Mouse (Mus musculus): ENCODE results near the gene Gm49387. TPM values are rescaled to one million over a fixed set of nuclear protein-coding genes. Genes with fewer than 3 reads are reported as not detected.

Gene Gm49387
- total and polyA plus RNA-seq, 3 experiments: not detected

GRCm38 (mm10) chr14:31644931-31645547 lies 4.4 kb upstream of the Gm49387 start:
- H3K36me3 ChIP-seq (replicated peaks): peaks cover 6% of the 10 kb centered on the region
- DNase-seq (ENCODE audit: low spot score) (no peak), ATAC-seq (ENCODE audit: extremely low read depth, insufficient number of reproducible peaks, low FRiP score, poor library complexity, severe bottlenecking) (no peak)
- H3K27me3 ChIP-seq (ENCODE audit: insufficient read depth, low read length): no peaks in the 10 kb centered on the region
- H3K9me3 ChIP-seq (replicated peaks): no peaks in the 10 kb centered on the region
- no peak overlapping the region for H3K4me3 ChIP-seq (ENCODE audit: low read depth, low read length)
- peak; percentile 29; the same call in 1 of the 2 replicates for TF ChIP-seq CTCF (IDR thresholded peaks at IDR 0.05; ENCODE audit: low read depth, low read length)
- no peak for TF ChIP-seq TAL1 (conservative IDR thresholded peaks at IDR 0.05; ENCODE audit: low read depth, low read length)
- peaks cover 27% of the 10 kb centered on the region for H3K4me1 ChIP-seq (ENCODE audit: insufficient read depth, low read depth, low read length)

GRCm38 (mm10) chr14:31644183-31644830 lies 3.6 kb upstream of the Gm49387 start:
- TF ChIP-seq GATA2 (IDR thresholded peaks at IDR 0.05; ENCODE audit: borderline replicate concordance, low read depth, low read length) (no peak), GATA1 (IDR thresholded peaks at IDR 0.05; ENCODE audit: borderline replicate concordance, low read length) (no peak), POLR2AphosphoS5 (IDR thresholded peaks at IDR 0.05; ENCODE audit: insufficient replicate concordance, low read depth, low read length) (no peak), CTCF (IDR thresholded peaks at IDR 0.05; ENCODE audit: low read depth, low read length) (no peak), TAL1 (conservative IDR thresholded peaks at IDR 0.05; ENCODE audit: low read depth, low read length) (no peak)
- H3K4me1 ChIP-seq (ENCODE audit: insufficient read depth, low read depth, low read length): peaks cover 31% of the 10 kb centered on the region
- ATAC-seq (ENCODE audit: extremely low read depth, insufficient number of reproducible peaks, low FRiP score, poor library complexity, severe bottlenecking) (no peak), DNase-seq (ENCODE audit: low spot score) (no peak)
- no peaks in the 10 kb centered on the region for H3K27me3 ChIP-seq (ENCODE audit: insufficient read depth, low read length)
- H3K36me3 ChIP-seq (replicated peaks): peaks cover 6% of the 10 kb centered on the region
- H3K9me3 ChIP-seq (replicated peaks): no peaks in the 10 kb centered on the region
- H3K4me3 ChIP-seq (ENCODE audit: low read depth, low read length): no peak overlapping the region

DNA sequence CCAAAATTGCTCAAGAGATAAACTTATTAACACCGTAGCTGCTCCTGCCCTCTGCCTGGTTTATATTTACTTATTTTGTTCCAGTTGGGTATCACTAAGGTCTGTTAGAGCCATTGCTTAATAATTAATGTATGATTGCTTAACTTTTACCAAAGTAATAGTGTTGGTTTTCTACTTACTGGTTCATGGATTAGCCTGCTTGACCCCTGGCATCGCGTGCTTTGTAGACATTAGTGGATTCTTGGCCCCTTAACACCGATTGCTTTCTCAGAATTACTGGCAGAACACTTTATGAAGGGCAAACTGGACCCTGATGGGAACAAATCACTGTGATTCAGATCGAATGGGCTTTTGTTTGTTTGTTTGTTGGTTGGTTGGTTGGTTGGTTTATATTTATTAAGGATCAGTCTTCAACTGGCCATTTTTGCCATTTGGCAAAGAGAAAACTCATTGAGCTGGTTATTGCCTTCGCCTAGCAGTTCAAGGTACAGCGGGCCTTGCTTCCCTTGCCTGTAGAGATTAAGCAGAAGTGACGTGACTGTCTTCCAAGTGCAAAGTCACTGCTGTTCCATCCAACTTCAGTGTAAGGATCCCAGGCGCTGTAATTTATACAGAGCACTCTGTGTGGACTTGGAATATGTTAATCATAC lies 953 bp upstream of the Gm49387 start:
- peaks cover 10% of the 10 kb centered on the region for H3K36me3 ChIP-seq (replicated peaks)
- H3K9me3 ChIP-seq (replicated peaks): no peaks in the 10 kb centered on the region
- H3K4me1 ChIP-seq (ENCODE audit: insufficient read depth, low read depth, low read length): peaks cover 28% of the 10 kb centered on the region
- peak overlapping the region; percentile 84 for H3K4me3 ChIP-seq (ENCODE audit: low read depth, low read length)
- ATAC-seq (ENCODE audit: extremely low read depth, insufficient number of reproducible peaks, low FRiP score, poor library complexity, severe bottlenecking) (no peak), DNase-seq (ENCODE audit: low spot score) (no peak)
- no peak for TF ChIP-seq GATA2 (IDR thresholded peaks at IDR 0.05; ENCODE audit: borderline replicate concordance, low read depth, low read length)
- no peak for TF ChIP-seq GATA1 (IDR thresholded peaks at IDR 0.05; ENCODE audit: borderline replicate concordance, low read length)
- TF ChIP-seq TAL1 (conservative IDR thresholded peaks at IDR 0.05; ENCODE audit: low read depth, low read length): no peak
- TF ChIP-seq CTCF (IDR thresholded peaks at IDR 0.05; ENCODE audit: low read depth, low read length): no peak
- no peaks in the 10 kb centered on the region for H3K27me3 ChIP-seq (ENCODE audit: insufficient read depth, low read length)

- Histone ChIP-seq H3K4me1 (ENCODE audit: insufficient read depth, low read depth, low read length) (peaks cover 28% of the 10 kb centered on the region), H3K27me3 (ENCODE audit: insufficient read depth, low read length) (no peaks in the 10 kb centered on the region), H3K4me3 (ENCODE audit: low read depth, low read length) (peak within 1 kb of the TSS; percentile 84), H3K36me3 (replicated peaks) (peaks cover 7% of the 10 kb centered on the region), H3K9me3 (replicated peaks) (no peaks in the 10 kb centered on the region)
- TF ChIP-seq TAL1 (conservative IDR thresholded peaks at IDR 0.05; ENCODE audit: low read depth, low read length): no peak
- no peak for TF ChIP-seq CTCF (IDR thresholded peaks at IDR 0.05; ENCODE audit: low read depth, low read length)
- no peak for TF ChIP-seq GATA1 (IDR thresholded peaks at IDR 0.05; ENCODE audit: borderline replicate concordance, low read length)
- TF ChIP-seq POLR2AphosphoS5 (IDR thresholded peaks at IDR 0.05; ENCODE audit: insufficient replicate concordance, low read depth, low read length): no peak
- TF ChIP-seq GATA2 (IDR thresholded peaks at IDR 0.05; ENCODE audit: borderline replicate concordance, low read depth, low read length): no peak
- DNase-seq (ENCODE audit: low spot score) (peak; percentile 91), ATAC-seq (ENCODE audit: extremely low read depth, insufficient number of reproducible peaks, low FRiP score, poor library complexity, severe bottlenecking) (peak; percentile 99)
Measured at GRCm38 (mm10) chr14:31640890-31641505, 320 bp upstream of the Gm49387 start, which contains the start of the genes Btd and Hacl1. Btd (plus strand) TSS chr14:31641028. Hacl1 (minus strand) TSS chr14:31641286.

DNA sequence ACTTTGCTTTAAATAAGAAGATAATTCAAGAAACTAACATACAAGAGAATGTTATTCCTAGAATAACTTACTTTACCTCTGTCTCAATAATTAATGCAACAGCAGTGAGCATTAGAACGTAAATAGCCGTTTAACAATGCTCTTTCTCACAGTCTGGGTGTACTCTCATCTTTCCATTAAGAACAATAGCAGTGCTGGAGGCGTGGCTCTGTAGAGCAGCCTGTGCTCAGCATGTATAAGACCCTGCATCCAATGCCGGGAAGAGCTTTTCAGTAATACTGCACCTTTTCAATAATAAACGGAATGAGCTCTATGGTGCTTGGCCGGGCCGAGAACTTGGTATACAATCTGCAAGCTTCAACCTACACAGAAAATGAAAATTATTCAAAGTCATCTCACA lies 10.0 kb downstream of the Gm49387 start:
- ATAC-seq (ENCODE audit: extremely low read depth, insufficient number of reproducible peaks, low FRiP score, poor library complexity, severe bottlenecking): no peak
- H3K36me3 ChIP-seq (replicated peaks): peaks cover 18% of the 10 kb centered on the region
- peaks cover 3% of the 10 kb centered on the region; the same call in 1 of the 2 replicates for H3K4me1 ChIP-seq (ENCODE audit: insufficient read depth, low read depth, low read length)
- H3K4me3 ChIP-seq (ENCODE audit: low read depth, low read length): no peak overlapping the region
- DNase-seq (ENCODE audit: low spot score): no peak
- no peaks in the 10 kb centered on the region for H3K9me3 ChIP-seq (replicated peaks)
- no peak for TF ChIP-seq GATA1 (IDR thresholded peaks at IDR 0.05; ENCODE audit: borderline replicate concordance, low read length)
- no peak for TF ChIP-seq POLR2AphosphoS5 (IDR thresholded peaks at IDR 0.05; ENCODE audit: insufficient replicate concordance, low read depth, low read length)
- no peak for TF ChIP-seq TAL1 (conservative IDR thresholded peaks at IDR 0.05; ENCODE audit: low read depth, low read length)
- TF ChIP-seq GATA2 (IDR thresholded peaks at IDR 0.05; ENCODE audit: borderline replicate concordance, low read depth, low read length): no peak
- no peaks in the 10 kb centered on the region for H3K27me3 ChIP-seq (ENCODE audit: insufficient read depth, low read length)

DNA sequence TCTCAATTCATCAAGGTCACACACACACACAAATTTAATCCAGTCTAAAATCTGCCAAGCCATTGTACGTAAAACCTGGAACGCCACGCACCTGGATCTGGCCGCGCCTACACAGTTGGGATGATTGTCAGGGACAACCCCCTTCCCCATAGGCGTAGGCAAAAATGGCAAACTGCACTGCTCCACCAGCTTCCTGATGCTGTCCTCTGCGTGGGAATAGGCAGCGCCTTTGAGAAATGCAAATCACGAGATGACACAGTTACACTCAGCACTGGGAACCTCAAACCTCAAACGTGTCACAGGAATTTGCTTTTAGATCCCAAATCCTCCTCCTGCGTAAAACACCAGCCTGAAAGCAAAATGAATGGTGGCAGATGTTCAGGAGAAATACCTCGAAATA lies 17.9 kb downstream of the Gm49387 start:
- H3K9me3 ChIP-seq (replicated peaks): no peaks in the 10 kb centered on the region
- no peak overlapping the region for H3K4me3 ChIP-seq (ENCODE audit: low read depth, low read length)
- DNase-seq (ENCODE audit: low spot score): no peak
- H3K4me1 ChIP-seq (ENCODE audit: insufficient read depth, low read depth, low read length): peaks cover 2% of the 10 kb centered on the region; the same call in 1 of the 2 replicates
- TF ChIP-seq CTCF (IDR thresholded peaks at IDR 0.05; ENCODE audit: low read depth, low read length) (no peak), GATA1 (IDR thresholded peaks at IDR 0.05; ENCODE audit: borderline replicate concordance, low read length) (no peak), TAL1 (conservative IDR thresholded peaks at IDR 0.05; ENCODE audit: low read depth, low read length) (no peak), GATA2 (IDR thresholded peaks at IDR 0.05; ENCODE audit: borderline replicate concordance, low read depth, low read length) (no peak), POLR2AphosphoS5 (IDR thresholded peaks at IDR 0.05; ENCODE audit: insufficient replicate concordance, low read depth, low read length) (no peak)
- ATAC-seq (ENCODE audit: extremely low read depth, insufficient number of reproducible peaks, low FRiP score, poor library complexity, severe bottlenecking): no peak
- peaks cover 25% of the 10 kb centered on the region for H3K36me3 ChIP-seq (replicated peaks)
- no peaks in the 10 kb centered on the region for H3K27me3 ChIP-seq (ENCODE audit: insufficient read depth, low read length)

All from G1E (cell line).